Mouse (Mus musculus): ENCODE results near the gene Zc3h12c. TPM values are rescaled to one million over a fixed set of nuclear protein-coding genes. Genes with fewer than 3 reads are reported as not detected.

Zc3h12c gene
- total RNA-seq, 2 experiments from 2014 or later = 2.2 to 2.6 TPM

DNA sequence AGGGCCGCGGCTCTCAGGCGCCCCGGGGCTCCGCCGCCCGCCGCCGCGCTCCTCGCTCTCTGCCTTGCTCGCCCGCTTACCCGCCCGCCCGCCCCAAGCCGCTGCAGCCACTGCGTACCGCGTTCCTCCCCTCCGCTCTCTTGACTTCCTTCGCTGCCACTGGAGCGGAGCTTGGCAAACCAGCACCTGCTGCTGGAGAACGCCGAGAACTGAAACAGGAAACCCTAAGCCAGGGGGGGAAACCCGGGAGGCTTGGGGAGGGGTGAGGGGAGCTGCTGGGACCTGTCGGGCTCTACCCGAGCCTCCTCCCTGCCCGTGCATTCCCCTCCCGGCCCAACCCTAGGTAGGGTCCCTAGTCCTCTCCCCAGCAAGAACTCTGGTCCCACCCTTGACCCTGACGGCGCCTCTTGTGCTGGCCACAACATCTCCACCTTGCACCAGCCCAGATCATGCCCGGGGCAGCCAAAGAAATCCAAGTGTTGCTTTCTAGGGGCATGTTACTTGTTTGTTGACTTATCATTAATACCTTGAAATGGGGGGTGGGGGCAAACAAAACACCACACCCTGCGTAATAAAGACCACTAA lies 406 bp upstream of the Zc3h12c start:
- ATAC-seq (replicated peaks; ENCODE audit: low FRiP score, low TSS enrichment, poor library complexity, severe bottlenecking) = peak; percentile 74

DNA sequence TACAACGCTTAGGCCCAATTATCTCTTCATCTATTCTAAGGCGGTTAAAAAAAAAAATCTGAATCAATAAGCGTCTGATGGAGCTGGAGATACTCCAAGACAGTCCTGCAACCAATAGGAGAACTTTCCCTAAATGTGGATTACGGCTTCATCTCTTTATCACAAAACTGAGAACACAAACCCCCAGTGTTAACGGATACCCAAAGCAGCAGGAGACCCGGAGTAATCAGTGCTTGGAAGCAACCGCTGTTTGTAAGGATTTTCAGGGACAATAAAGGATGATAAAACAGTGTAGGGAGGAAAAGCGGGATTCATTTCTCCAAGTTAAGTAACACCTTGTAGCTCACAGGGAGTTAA lies 888 bp downstream of the Zc3h12c start:
- ATAC-seq (replicated peaks; ENCODE audit: low FRiP score, low TSS enrichment, poor library complexity, severe bottlenecking) = no peak

DNA sequence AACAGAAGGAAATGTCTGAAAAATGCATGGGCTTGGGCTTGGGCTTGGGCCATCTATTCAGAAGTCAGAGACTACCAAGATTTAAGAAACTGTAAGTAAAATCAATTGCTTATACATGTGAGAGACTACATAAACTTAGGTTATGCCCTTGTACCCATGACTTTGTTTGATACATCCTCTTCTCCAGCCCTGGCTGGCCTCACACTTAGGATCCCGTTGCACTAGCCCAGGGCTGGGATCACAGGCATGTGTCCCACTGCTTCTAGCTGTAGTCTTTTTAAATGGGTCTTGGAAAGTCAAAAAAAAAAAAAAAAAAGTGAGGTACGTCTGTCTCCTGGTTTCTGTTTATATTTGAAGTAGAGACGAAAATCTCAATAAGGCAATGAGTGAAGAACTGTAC lies 1.3 kb downstream of the Zc3h12c start:
- no peak for ATAC-seq (replicated peaks; ENCODE audit: low FRiP score, low TSS enrichment, poor library complexity, severe bottlenecking)

DNA sequence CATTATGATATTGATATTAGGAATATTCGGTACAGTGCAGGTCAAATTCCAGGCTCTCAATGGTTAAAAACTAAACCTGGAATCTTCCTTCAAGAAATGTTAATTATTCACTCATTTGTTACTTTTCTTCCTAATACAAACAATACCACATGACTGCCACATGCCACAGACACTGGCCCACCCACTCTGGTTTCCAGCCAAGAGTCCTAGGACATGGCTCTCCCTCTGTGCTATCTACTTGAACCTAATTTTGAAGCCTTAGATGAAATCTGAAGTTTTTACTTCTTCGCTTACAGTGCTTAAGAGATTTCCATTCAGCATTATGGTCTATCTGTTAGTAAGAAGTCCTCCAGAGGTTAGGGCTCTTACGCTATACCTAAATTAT lies 2.7 kb downstream of the Zc3h12c start:
- no peak for ATAC-seq (replicated peaks; ENCODE audit: low FRiP score, low TSS enrichment, poor library complexity, severe bottlenecking)

DNA sequence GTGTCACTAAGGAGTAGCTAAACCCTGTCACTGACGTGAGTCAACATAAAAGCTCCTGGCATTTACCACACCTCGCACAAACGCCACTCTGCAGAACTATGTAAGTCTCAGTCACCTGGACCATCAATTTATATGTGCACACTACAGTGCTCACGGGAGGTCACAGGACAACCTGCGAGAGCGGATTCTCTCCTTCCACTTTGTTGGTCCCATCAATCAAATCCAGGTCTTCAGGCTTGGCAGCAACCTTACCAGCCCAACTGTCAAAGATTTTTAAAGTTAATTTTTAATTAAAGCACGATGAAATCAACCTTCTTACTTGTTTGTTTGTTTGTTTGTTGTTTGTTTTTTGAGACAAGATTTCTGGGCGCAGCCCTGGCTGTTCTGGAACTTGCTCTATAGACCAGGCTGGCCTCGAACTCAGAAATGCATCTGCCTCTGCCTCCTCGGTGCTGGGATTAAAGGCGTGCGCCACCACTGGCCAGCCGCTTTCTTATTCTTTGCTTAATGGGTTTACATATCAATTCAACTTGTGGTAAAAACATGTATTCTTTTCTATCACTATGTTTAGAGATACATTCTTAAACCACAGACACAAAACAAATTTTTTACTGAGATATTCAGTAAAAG lies 3.2 kb downstream of the Zc3h12c start:
- no peak for ATAC-seq (replicated peaks; ENCODE audit: low FRiP score, low TSS enrichment, poor library complexity, severe bottlenecking)

GRCm38 (mm10) chr9:52160512-52160911 lies 7.9 kb downstream of the Zc3h12c start:
- ATAC-seq (replicated peaks; ENCODE audit: low FRiP score, low TSS enrichment, poor library complexity, severe bottlenecking) = no peak

DNA sequence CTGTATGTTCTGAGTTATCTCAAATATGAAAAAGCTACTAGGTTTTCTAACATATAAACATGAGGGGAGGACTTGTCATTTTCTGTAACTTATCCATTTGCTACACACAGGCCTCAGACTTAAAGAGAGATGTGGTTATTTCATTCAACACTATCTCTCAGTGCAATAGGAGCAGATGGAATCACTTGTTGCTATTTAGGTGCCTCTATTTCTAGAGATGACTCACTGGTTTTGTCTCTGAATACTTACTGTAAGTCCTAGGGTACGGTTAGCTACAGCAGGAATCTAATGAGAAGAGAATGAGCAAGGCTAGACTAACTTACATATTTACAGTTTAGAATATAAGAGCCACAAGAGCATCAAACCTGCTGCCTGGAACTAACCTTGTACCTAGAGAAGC lies 9.8 kb downstream of the Zc3h12c start:
- ATAC-seq (replicated peaks; ENCODE audit: low FRiP score, low TSS enrichment, poor library complexity, severe bottlenecking) = no peak

- no peak for ATAC-seq (replicated peaks; ENCODE audit: low FRiP score, low TSS enrichment, poor library complexity, severe bottlenecking)
Observed at GRCm38 (mm10) chr9:52155417-52155816, 13.0 kb downstream of the Zc3h12c start.

- ATAC-seq (replicated peaks; ENCODE audit: low FRiP score, low TSS enrichment, poor library complexity, severe bottlenecking) = no peak
Observed at GRCm38 (mm10) chr9:52154253-52154652, 14.1 kb downstream of the Zc3h12c start.

GRCm38 (mm10) chr9:52152076-52152826 lies 16.1 kb downstream of the Zc3h12c start:
- ATAC-seq (replicated peaks; ENCODE audit: low FRiP score, low TSS enrichment, poor library complexity, severe bottlenecking) = no peak

GRCm38 (mm10) chr9:52149768-52150167 lies 18.6 kb downstream of the Zc3h12c start:
- no peak for ATAC-seq (replicated peaks; ENCODE audit: low FRiP score, low TSS enrichment, poor library complexity, severe bottlenecking)

- no peak for ATAC-seq (replicated peaks; ENCODE audit: low FRiP score, low TSS enrichment, poor library complexity, severe bottlenecking)
Observed at GRCm38 (mm10) chr9:52149286-52149685, 19.1 kb downstream of the Zc3h12c start.

- ATAC-seq (replicated peaks; ENCODE audit: low FRiP score, low TSS enrichment, poor library complexity, severe bottlenecking) = no peak
Observed at GRCm38 (mm10) chr9:52148831-52149230, 19.5 kb downstream of the Zc3h12c start.

DNA sequence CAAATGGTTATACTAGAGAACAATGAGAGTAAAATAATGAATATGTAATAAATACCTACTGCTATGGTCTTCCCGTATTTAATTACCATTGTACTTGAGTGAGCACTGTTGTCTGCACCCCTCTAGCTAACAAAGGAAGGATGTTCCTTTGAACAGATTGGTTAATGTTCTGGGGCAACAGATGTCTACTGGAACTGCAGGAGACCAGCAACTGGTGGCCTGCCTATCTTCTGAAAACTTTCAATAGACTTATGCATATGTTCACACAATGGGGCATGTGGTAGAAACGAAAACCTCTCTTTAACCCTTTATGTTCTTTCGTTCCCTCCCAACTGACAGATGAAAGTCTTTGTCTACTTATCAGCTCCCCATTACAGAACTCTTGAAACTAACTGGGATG lies 20.1 kb downstream of the Zc3h12c start:
- no peak for ATAC-seq (replicated peaks; ENCODE audit: low FRiP score, low TSS enrichment, poor library complexity, severe bottlenecking)

DNA sequence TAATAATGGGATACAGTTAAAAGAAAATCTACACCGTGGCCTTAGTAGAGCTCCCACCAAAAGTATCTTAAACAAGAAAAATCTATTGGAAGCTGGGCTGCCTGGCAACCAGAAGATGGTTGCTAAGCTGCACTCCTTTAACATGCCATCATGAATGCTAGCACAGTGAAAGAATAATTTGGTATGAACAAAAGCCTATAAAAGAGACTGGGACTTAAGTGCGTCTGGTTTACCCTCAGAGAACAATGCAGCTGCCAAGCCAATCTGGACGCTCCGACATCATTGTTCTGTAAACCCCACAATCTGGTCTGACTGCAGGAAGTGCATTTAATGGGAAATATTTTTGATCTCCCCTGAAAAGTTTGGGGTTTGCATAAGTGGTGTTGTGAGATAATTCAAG lies 22.1 kb downstream of the Zc3h12c start:
- no peak for ATAC-seq (replicated peaks; ENCODE audit: low FRiP score, low TSS enrichment, poor library complexity, severe bottlenecking)

GRCm38 (mm10) chr9:52132771-52133170 lies 35.6 kb downstream of the Zc3h12c start:
- ATAC-seq (replicated peaks; ENCODE audit: low FRiP score, low TSS enrichment, poor library complexity, severe bottlenecking) = peak; percentile 59; the same call in 1 of the 2 replicates

DNA sequence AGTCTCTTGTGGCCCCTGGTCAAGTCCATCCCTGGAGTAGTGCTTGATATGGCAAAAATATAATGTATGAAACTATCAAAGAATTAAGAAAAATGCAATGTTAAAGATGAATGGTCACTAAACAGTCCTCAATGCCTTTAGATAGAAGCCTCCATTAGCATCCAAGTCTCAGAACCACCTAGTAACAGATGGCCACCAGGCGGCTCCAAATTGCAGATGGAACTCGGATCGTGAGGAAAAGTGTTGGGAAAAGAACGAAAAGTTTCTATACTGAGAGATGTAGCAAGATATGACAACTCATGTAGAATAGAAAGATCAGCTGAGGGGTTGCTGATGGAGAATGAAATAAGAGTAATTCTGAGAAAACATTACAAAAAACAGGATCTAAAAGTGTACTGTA lies 38.0 kb downstream of the Zc3h12c start:
- ATAC-seq (replicated peaks; ENCODE audit: low FRiP score, low TSS enrichment, poor library complexity, severe bottlenecking) = no peak

- no peak for ATAC-seq (replicated peaks; ENCODE audit: low FRiP score, low TSS enrichment, poor library complexity, severe bottlenecking)
Observed at GRCm38 (mm10) chr9:52125225-52125624, 43.1 kb downstream of the Zc3h12c start.

GRCm38 (mm10) chr9:52119212-52119611 lies 49.2 kb downstream of the Zc3h12c start:
- peak; percentile 52; the same call in 1 of the 2 replicates for ATAC-seq (replicated peaks; ENCODE audit: low FRiP score, low TSS enrichment, poor library complexity, severe bottlenecking)

GRCm38 (mm10) chr9:52113091-52113490 lies 55.3 kb downstream of the Zc3h12c start:
- ATAC-seq (replicated peaks; ENCODE audit: low FRiP score, low TSS enrichment, poor library complexity, severe bottlenecking) = no peak

GRCm38 (mm10) chr9:52110738-52111137 lies 57.6 kb downstream of the Zc3h12c start:
- peak; percentile 69 for ATAC-seq (replicated peaks; ENCODE audit: low FRiP score, low TSS enrichment, poor library complexity, severe bottlenecking)
